Mouse (Mus musculus) natural killer cell, adult 2 months (primary cell): ENCODE results near the gene Ptpn6.

Source experiments
- DNase-seq, 2 experiments: peaks; one replicate each; pipeline ENCODE4 v3.0.0; 2022; ENCODE audit warnings: low spot score in 2 of 2

The Ptpn6 gene

GRCm38 (mm10) chr6:124755831-124756595 lies 17.5 kb upstream of the Ptpn6 start, which contains the start of the genes Gm45234 and Atn1:
Gene Gm45234 (minus strand): TSS chr6:124756021.
Gene Atn1 (minus strand): TSS chr6:124756524.
- no peak for DNase-seq

- DNase-seq = no peak
These were observed 16.8 kb upstream of the Ptpn6 start for GRCm38 (mm10) chr6:124755306-124755705.

- no peak for DNase-seq
These were observed 15.3 kb upstream of the Ptpn6 start for GRCm38 (mm10) chr6:124753861-124754260.

GRCm38 (mm10) chr6:124750405-124750804 lies 11.9 kb upstream of the Ptpn6 start:
- no peak for DNase-seq

GRCm38 (mm10) chr6:124746654-124747632 lies 8.4 kb upstream of the Ptpn6 start:
- DNase-seq = no peak

- DNase-seq = no peak
These were observed 7.7 kb upstream of the Ptpn6 start for GRCm38 (mm10) chr6:124746296-124746605.

GRCm38 (mm10) chr6:124745490-124746295 lies 7.2 kb upstream of the Ptpn6 start:
- peak; percentile 93 to 95 for DNase-seq

- DNase-seq = no peak
These were observed 6.3 kb upstream of the Ptpn6 start for GRCm38 (mm10) chr6:124744755-124745321.

GRCm38 (mm10) chr6:124743647-124744046 lies 5.1 kb upstream of the Ptpn6 start:
- no peak for DNase-seq

- no peak for DNase-seq
These were observed 4.5 kb upstream of the Ptpn6 start for GRCm38 (mm10) chr6:124742839-124743514.

- no peak for DNase-seq
These were observed 3.3 kb upstream of the Ptpn6 start for GRCm38 (mm10) chr6:124741842-124742241.

- peak; percentile 89 to 93 for DNase-seq
These were observed 2.6 kb upstream of the Ptpn6 start, which contains the start of gene Grcc10 for GRCm38 (mm10) chr6:124740888-124741761. Gene Grcc10 (minus strand): TSS chr6:124741374.

GRCm38 (mm10) chr6:124740211-124740887 lies 1.8 kb upstream of the Ptpn6 start:
- DNase-seq = no peak

GRCm38 (mm10) chr6:124739231-124739796 lies 800 bp upstream of the Ptpn6 start:
- no peak for DNase-seq

GRCm38 (mm10) chr6:124737040-124737439 lies 1.5 kb downstream of the Ptpn6 start:
- DNase-seq = no peak

GRCm38 (mm10) chr6:124734417-124734816 lies 4.1 kb downstream of the Ptpn6 start:
- DNase-seq = no peak

GRCm38 (mm10) chr6:124732476-124733370 lies 5.8 kb downstream of the Ptpn6 start:
- peak; percentile 67 to 81 for DNase-seq

GRCm38 (mm10) chr6:124731038-124731437 lies 7.5 kb downstream of the Ptpn6 start:
- DNase-seq = no peak
